Mouse (Mus musculus) left cerebral cortex, adult 9 months (tissue): ENCODE measurements at regions not wholly inside any gene's neighbourhood (a gene's known extent, or its start where the extent isn't known, plus 50 kb on each side); places are given as distances from the start of the nearest gene placed in this dataset.

ENCODE experiments used
- DNase-seq, 2 experiments: peaks; one replicate each; pipeline ENCODE4 v3.0.0; 2022; ENCODE audit warnings: low spot score in 2 of 2

- no peak for DNase-seq
Observed at GRCm38 (mm10) chr2:40522536-40522935, 1296.3 kb upstream of the Ppp6c start.

- peak in 1 of 2 experiments; percentile 1 for DNase-seq
Observed at GRCm38 (mm10) chr2:40510594-40511304, 1284.5 kb upstream of the Ppp6c start.

- DNase-seq = no peak
Observed at GRCm38 (mm10) chr2:40478747-40479662, 1252.8 kb upstream of the Ppp6c start.

GRCm38 (mm10) chr2:40477414-40477813 is 1251.2 kb upstream of the Ppp6c start:
- DNase-seq = no peak

GRCm38 (mm10) chr2:40456374-40456773 is 1230.1 kb upstream of the Ppp6c start:
- no peak for DNase-seq

DNA sequence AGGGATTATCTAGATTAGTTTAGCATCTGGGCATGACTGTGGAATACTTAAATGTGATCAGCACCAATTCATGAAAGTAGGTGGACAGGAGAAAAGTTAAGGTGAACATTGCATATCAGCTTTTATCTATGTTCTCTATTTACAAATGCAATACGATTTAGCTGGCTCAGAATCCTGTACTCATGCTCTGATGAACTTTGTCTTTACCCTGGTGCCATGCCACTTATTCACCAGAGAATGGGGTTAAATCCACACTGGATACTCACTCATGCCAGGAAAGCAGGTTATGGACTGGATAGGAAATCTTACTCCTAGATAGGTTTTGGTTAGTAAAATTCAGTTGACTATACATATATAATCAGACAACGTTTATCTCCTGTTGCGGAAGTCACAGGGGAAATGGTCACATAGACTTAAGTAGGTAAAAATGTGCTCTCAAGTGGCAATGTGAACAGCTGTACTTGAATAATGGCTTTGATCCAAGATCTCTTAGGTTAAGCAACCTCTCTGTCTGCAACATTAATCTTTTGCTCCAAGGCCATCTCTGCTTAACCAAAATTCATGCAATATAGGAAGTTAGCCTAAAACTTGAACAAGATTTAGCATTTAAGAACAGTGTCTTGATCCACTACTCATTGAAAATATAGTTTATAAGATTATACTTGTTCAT is 1206.7 kb upstream of the Ppp6c start:
- no peak for DNase-seq

DNA sequence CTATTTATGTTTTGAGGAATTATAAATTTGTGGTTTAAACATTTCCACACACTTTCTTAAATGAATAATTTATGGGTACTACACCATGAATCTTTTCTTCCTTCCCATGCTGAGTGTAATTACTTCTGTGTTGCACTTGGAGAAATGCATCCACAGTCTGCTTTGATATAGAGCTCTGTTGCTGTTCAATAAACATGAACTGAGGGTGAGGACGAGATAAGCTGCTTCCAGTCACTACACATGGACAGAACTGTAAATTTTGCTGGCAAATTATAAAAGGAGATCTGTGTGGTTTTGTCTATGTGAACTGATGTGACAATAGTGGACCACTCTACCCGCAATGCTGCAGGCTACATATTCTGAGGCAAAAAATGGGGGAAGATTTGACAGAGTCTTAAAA is 1205.1 kb upstream of the Ppp6c start:
- no peak for DNase-seq

DNA sequence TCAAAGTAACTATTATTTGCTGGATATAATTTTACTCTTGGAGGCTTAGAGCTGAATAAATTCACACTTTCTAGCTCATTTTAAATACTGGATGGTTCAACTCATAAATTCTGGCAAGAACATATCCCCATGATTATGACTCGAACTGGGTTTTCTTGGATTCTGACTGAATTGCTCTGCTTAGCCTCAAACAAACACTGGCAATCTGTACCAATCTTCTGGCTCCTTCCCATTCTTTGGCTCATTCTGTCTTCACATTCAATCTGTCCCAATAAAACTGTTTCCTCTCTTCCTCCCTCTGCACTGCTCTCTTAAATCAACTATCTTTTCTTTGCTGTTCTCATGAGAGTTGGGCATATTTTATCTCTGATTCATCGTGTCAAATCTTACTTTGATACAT is 1176.2 kb upstream of the Ppp6c start:
- no peak for DNase-seq
